Mouse (Mus musculus) cerebellum, adult 2 months (tissue): ENCODE measurements at regions not wholly inside any gene's neighbourhood (a gene's known extent, or its start where the extent isn't known, plus 50 kb on each side); places are given as distances from the start of the nearest gene placed in this dataset.

Experiments used
- CTCF ChIP-seq: fragments of 200-500 bp; IDR thresholded peaks from 2 replicates; pipeline ENCODE4 v1.5.1; 2011; ENCODE audit warnings: low read depth, mild to moderate bottlenecking, control low read depth, low read length, moderate library complexity, borderline replicate concordance; ENCODE audit not compliant: insufficient read depth
- POLR2A ChIP-seq: fragments of 200-500 bp; IDR thresholded peaks from 2 replicates; pipeline ENCODE4 v1.6.1; 2011; ENCODE audit warnings: low read length, control low read depth, borderline replicate concordance; ENCODE audit not compliant: insufficient read depth

DNA sequence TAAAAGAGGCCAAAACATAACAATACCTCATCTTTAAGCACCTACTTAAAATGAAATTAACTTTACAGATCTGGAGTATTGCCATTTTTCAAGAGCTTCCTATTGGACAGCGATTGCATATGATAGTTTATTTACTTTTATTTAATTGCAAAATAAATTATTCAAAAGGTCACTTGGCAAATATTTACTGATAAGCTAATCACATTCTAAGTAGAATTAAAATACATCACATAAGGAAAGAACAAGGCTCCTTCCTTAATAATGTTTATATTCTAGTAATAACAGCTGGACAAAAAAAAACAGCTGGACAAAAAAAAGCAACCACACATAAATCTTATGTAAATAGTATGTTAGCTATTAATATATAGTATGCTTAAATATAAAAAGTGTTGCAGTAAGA is 668.1 kb downstream of the 1700064H15Rik start:
- TF ChIP-seq CTCF (no peak), POLR2A (no peak)
